Mouse (Mus musculus): ENCODE measurements around the gene Kcnn3.

- no peak for TF ChIP-seq CTCF (IDR thresholded peaks at IDR 0.05; ENCODE audit: extremely low read depth, insufficient read depth, low read length)
- TF ChIP-seq POLR2A (IDR thresholded peaks at IDR 0.05; ENCODE audit: extremely low read depth, insufficient read depth, low read length), result no peak
Observed at GRCm38 (mm10) chr3:89521503-89521854, 1.5 kb downstream of the Kcnn3 start.
